ENCODE assay signal across 8 mouse cellular contexts in the genomic region with DNA sequence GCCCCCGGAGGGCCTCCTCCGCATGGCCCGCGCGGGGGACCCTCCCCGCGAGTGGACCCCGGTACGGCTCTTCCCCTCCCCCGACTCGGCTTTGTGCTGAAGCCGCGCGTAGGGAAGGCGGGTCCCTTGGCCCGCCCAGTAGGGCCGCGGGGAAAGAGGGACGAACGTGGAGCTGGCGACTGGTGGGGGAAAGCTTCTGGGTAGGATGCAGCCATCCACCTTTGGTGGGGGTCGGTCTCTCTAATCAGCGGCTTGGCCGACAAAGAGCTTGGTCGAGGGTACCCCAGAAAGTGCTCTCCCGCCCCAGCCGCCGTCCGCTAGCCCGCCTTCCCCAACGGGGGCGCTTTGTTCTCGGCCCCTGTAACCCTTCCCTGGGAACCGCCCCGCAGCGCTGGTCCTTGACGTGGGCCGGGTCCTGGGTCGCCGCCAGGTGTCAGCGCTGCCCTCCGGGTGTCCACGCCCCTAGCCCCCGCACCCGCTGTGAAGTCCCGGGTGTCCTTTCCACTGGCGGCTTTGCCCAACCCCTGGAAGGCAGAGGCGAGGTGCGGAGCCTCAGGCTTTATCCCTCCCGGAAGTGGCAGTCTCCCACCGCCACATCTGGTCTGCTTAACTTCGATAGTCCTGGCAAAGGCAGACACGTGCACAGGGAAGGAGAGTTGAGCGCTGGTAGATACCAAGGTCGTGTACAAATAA. TPM values are rescaled to one million over a fixed set of nuclear protein-coding genes. Genes with fewer than 3 reads are reported as not detected.
DNase-seq lines count a peak whose midpoint lies in the region; ATAC-seq and TF ChIP-seq lines count a peak whose summit lies in the region.

No protein-coding gene starts in this region.

- H3K4me3 ChIP-seq in ES-Bruce4 (ENCODE audit: low read depth, low read length): peak overlapping the region; percentile 94
- peak overlapping the region; percentile 96 for H3K4me3 ChIP-seq in forebrain, embryonic 10.5 days
- peak overlapping the region; percentile 81 for H3K4me3 ChIP-seq in hindbrain, embryonic 10.5 days
- peak overlapping the region; percentile 90 for H3K4me3 ChIP-seq in limb, embryonic 15.5 days
- peak overlapping the region; percentile 67 for H3K4me3 ChIP-seq in midbrain, embryonic 14.5 days (replicated peaks; ENCODE audit: low read depth, low read length)

- TF ChIP-seq EP300 in ES-Bruce4 (IDR thresholded peaks at IDR 0.05; ENCODE audit: insufficient read depth, low read depth, low read length): no peak

- H3K27ac ChIP-seq in ES-Bruce4 (ENCODE audit: insufficient read depth, low read length): no peak overlapping the region
- H3K27ac ChIP-seq in forebrain, embryonic 10.5 days: peak overlapping the region; percentile 97
- H3K27ac ChIP-seq in hindbrain, embryonic 10.5 days: peak overlapping the region; percentile 92
- H3K27ac ChIP-seq in limb, embryonic 15.5 days: peak overlapping the region; percentile 93
- peak overlapping the region; percentile 73 for H3K27ac ChIP-seq in midbrain, embryonic 14.5 days (replicated peaks; ENCODE audit: low read depth, low read length)

- peak; percentile 69 for DNase-seq in adrenal gland, adult 2 months
- DNase-seq in forebrain, embryonic 10.5 days (ENCODE audit: extremely low spot score, low spot score): peak; percentile 69
- DNase-seq in hindbrain, embryonic 10.5 days (ENCODE audit: low spot score): peak; percentile 78
- peak; percentile 76 for DNase-seq in midbrain, embryonic 14.5 days
- peak; percentile 77 for DNase-seq in testis, postnatal 10 days (ENCODE audit: low spot score)
- DNase-seq in frontal cortex, adult 2 months (ENCODE audit: extremely low spot score in 1 of 2, low spot score in 1 of 2): no peak

- peak; percentile 21 for ATAC-seq in limb, embryonic 15.5 days (ENCODE audit: insufficient number of reproducible peaks, low FRiP score, low TSS enrichment, low read depth)
- peak; percentile 57 for ATAC-seq in midbrain, embryonic 14.5 days (ENCODE audit: low FRiP score, low TSS enrichment)

- TF ChIP-seq POLR2A in ES-Bruce4 (IDR thresholded peaks at IDR 0.05; ENCODE audit: insufficient read depth, low read length): no peak

- no peak for TF ChIP-seq CTCF in ES-Bruce4 (IDR thresholded peaks at IDR 0.05; ENCODE audit: low read depth, low read length)

- no peaks in the 10 kb centered on the region for H3K36me3 ChIP-seq in ES-Bruce4 (ENCODE audit: control insufficient read depth, insufficient read depth, low read length, poor library complexity, severe bottlenecking)
- H3K36me3 ChIP-seq in forebrain, embryonic 10.5 days (replicated peaks): peaks cover 19% of the 10 kb centered on the region
- H3K36me3 ChIP-seq in hindbrain, embryonic 10.5 days: no peaks in the 10 kb centered on the region
- H3K36me3 ChIP-seq in limb, embryonic 15.5 days: no peaks in the 10 kb centered on the region
- no peaks in the 10 kb centered on the region for H3K36me3 ChIP-seq in midbrain, embryonic 14.5 days (ENCODE audit: control insufficient read depth, insufficient read depth, low read length)

- peak overlapping the region; percentile 73 for H3K4me2 ChIP-seq in limb, embryonic 15.5 days
- peak overlapping the region; percentile 87 for H3K4me2 ChIP-seq in midbrain, embryonic 14.5 days (ENCODE audit: low read length)

- under 1% methylated on average over 55 of the region's 55 CpGs for WGBS in forebrain, embryonic 10.5 days
- WGBS in hindbrain, embryonic 10.5 days: under 1% methylated on average over 55 of the region's 55 CpGs
- WGBS in limb, embryonic 15.5 days: under 1% methylated on average over 52 of the region's 55 CpGs
- under 1% methylated on average over 55 of the region's 55 CpGs for WGBS in midbrain, embryonic 14.5 days

- no peaks in the 10 kb centered on the region for H3K4me1 ChIP-seq in ES-Bruce4 (ENCODE audit: control insufficient read depth, insufficient read depth, low read length)
- H3K4me1 ChIP-seq in forebrain, embryonic 10.5 days: peaks cover 46% of the 10 kb centered on the region
- H3K4me1 ChIP-seq in hindbrain, embryonic 10.5 days (replicated peaks): peaks cover 30% of the 10 kb centered on the region
- H3K4me1 ChIP-seq in limb, embryonic 15.5 days: peaks cover 50% of the 10 kb centered on the region
- peaks cover 10% of the 10 kb centered on the region for H3K4me1 ChIP-seq in midbrain, embryonic 14.5 days (ENCODE audit: control insufficient read depth, insufficient read depth, low read length)

- H3K27me3 ChIP-seq in ES-Bruce4 (ENCODE audit: control insufficient read depth, insufficient read depth, low read length, poor library complexity, severe bottlenecking): no peaks in the 10 kb centered on the region
- peaks cover 3% of the 10 kb centered on the region; the same call in 1 of the 2 replicates for H3K27me3 ChIP-seq in forebrain, embryonic 10.5 days (ENCODE audit: poor library complexity, severe bottlenecking)
- no peaks in the 10 kb centered on the region for H3K27me3 ChIP-seq in hindbrain, embryonic 10.5 days (ENCODE audit: insufficient read depth, poor library complexity, severe bottlenecking)
- H3K27me3 ChIP-seq in limb, embryonic 15.5 days: no peaks in the 10 kb centered on the region
- no peaks in the 10 kb centered on the region for H3K27me3 ChIP-seq in midbrain, embryonic 14.5 days (ENCODE audit: control insufficient read depth, insufficient read depth, low read length)

- H3K9me3 ChIP-seq in ES-Bruce4 (replicated peaks; ENCODE audit: control insufficient read depth, insufficient read depth, low read length, poor library complexity, severe bottlenecking): no peaks in the 10 kb centered on the region
- no peaks in the 10 kb centered on the region for H3K9me3 ChIP-seq in forebrain, embryonic 10.5 days
- H3K9me3 ChIP-seq in hindbrain, embryonic 10.5 days: no peaks in the 10 kb centered on the region
- H3K9me3 ChIP-seq in limb, embryonic 15.5 days: no peaks in the 10 kb centered on the region
- no peaks in the 10 kb centered on the region for H3K9me3 ChIP-seq in midbrain, embryonic 14.5 days (ENCODE audit: control insufficient read depth, low read length)

- peak overlapping the region; percentile 86 for H3K9ac ChIP-seq in ES-Bruce4 (ENCODE audit: low read depth, poor library complexity, severe bottlenecking)
- H3K9ac ChIP-seq in limb, embryonic 15.5 days: peak overlapping the region; percentile 81
- H3K9ac ChIP-seq in midbrain, embryonic 14.5 days (replicated peaks; ENCODE audit: low read length): peak overlapping the region; percentile 68

RNA-seq across cellular contexts. Expression of gene Sdc1, which starts 1.5 kb away (rescaled TPM):
- 41.8 and 42.8 TPM in 2 replicates for polyA plus RNA-seq in ES-Bruce4 (2011; ENCODE audit: insufficient read depth, insufficient read length, low read depth, missing spikeins)
- 10 to 100 TPM; 14.0 to 20.9 TPM for total RNA-seq in adrenal gland, adult 2 months (2021)
- 16.4 and 18.0 TPM in 2 replicates for polyA plus RNA-seq in adrenal gland, adult 2 months (2012; rRNA removed)
- polyA plus RNA-seq in forebrain, embryonic 10.5 days (2016; fragmentation: Nextera tagmentation; extraction: Ambion mirVana): 133 and 140 TPM in 2 replicates
- polyA plus RNA-seq in hindbrain, embryonic 10.5 days (2016; fragmentation: Nextera tagmentation; extraction: Ambion mirVana): 92.2 and 117 TPM in 2 replicates
- polyA plus RNA-seq in limb, embryonic 15.5 days (2015; fragmentation: Nextera tagmentation; extraction: Ambion mirVana): 285 and 309 TPM in 2 replicates
- polyA plus RNA-seq in midbrain, embryonic 14.5 days (2014; fragmentation: Nextera tagmentation; extraction: Ambion mirVana): 12.2 and 19.2 TPM in 2 replicates
- polyA plus RNA-seq in frontal cortex, adult 2 months (2012; rRNA removed): 4.5 and 4.7 TPM in 2 replicates

Comparison
In these comparisons a context has a peak if more than half of its experiments do, and no peak if none do; other contexts are left out.
1. DNase-seq: peak in adrenal gland, adult 2 months (single experiment), forebrain, embryonic 10.5 days (single experiment), hindbrain, embryonic 10.5 days (single experiment), midbrain, embryonic 14.5 days (single experiment) and testis, postnatal 10 days (single experiment); none in frontal cortex, adult 2 months (0 of 2).
2. Peak in every context shown above with its lines, with median percentiles within 50 percentile points of each other: H3K4me3 ChIP-seq and H3K9ac ChIP-seq.